Mouse (Mus musculus): ENCODE data around the gene Ttc8. TPM values are rescaled to one million over a fixed set of nuclear protein-coding genes. Genes with fewer than 3 reads are reported as not detected.

Gene Ttc8
- total and polyA plus RNA-seq, 3 experiments = 4.5 to 6.8 (median 4.9) TPM

DNA sequence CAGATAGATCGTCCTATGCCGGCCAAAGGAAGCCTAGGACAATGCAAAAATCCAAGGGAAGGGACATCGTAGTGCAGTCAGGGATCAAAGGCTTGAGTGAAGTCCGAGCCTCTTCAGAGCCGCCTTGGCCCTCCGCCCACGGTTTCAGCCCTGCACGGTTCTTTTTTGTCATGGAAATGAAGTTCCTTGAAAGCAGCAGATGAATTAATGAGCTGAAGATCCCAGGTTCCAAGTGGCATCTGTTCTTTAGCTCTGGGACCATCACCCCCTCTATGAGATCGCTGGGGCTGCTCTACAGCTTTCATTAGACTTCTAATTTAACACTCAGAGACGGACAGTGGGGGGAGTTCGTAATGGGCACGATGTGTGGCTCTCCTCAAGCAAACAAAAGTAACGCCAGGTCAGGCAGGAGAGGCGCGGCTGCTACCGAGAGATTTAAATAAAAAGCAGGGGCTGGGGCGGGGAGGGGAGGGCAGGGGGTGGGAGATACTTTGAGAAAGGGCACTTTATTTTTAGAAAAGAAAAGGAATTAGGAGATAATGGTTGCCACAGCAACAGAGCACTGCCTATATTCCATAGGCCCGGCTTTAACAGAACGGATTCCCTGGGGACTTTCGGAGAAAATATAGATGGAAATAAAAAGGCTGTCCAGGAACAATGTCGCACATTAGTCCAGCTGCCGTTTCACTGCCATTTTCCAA, 90.9 kb downstream of the Ttc8 start:
- no peak for TF ChIP-seq TBP (conservative IDR thresholded peaks at IDR 0.05; ENCODE audit: low read depth, low read length)
- TF ChIP-seq MAZ (IDR thresholded peaks at IDR 0.05; ENCODE audit: low read depth, low read length) = no peak
- no peak for TF ChIP-seq EP300 (IDR thresholded peaks at IDR 0.05; ENCODE audit: low read length)
- TF ChIP-seq JUN (IDR thresholded peaks at IDR 0.05; ENCODE audit: insufficient read depth, low read depth, low read length) = no peak
- TF ChIP-seq ZMIZ1 (IDR thresholded peaks at IDR 0.05; ENCODE audit: low read depth, low read length) = no peak
- TF ChIP-seq USF1 (IDR thresholded peaks at IDR 0.05; ENCODE audit: low read depth, low read length) = no peak
- TF ChIP-seq POLR2A (IDR thresholded peaks at IDR 0.05; ENCODE audit: low read depth, low read length) = no peak
- TF ChIP-seq ELF1 (IDR thresholded peaks at IDR 0.05; ENCODE audit: low read depth, low read length) = no peak
- no peak for TF ChIP-seq RAD21 (IDR thresholded peaks at IDR 0.05; ENCODE audit: low read depth, low read length)
- TF ChIP-seq MXI1 (IDR thresholded peaks at IDR 0.05; ENCODE audit: low read depth, low read length) = no peak
- TF ChIP-seq UBTF (IDR thresholded peaks at IDR 0.05; ENCODE audit: low read depth, low read length) = no peak
- TF ChIP-seq MEF2A (IDR thresholded peaks at IDR 0.05; ENCODE audit: borderline replicate concordance, low read depth, low read length) = no peak
- no peaks in the 10 kb centered on the region for H3K36me3 ChIP-seq (replicated peaks in 1 of 2; ENCODE audit: control insufficient read depth in 1 of 2, insufficient read depth in 1 of 2, low read length in 1 of 2)
- H3K27me3 ChIP-seq (replicated peaks) = peaks cover 7% of the 10 kb centered on the region
- no peak overlapping the region for H3K27ac ChIP-seq (ENCODE audit: insufficient read depth, low read depth)
- dilution Hi-C loops (cut with MboI; ENCODE audit: extremely low pct_ligation_motif_present, extremely low pct_unique_long_range_greater_than_20kb, low sequenced_read_pairs) (no loop called here), in situ Hi-C loops (cut with MboI; ENCODE audit: low pct_ligation_motif_present, low pct_unique_long_range_greater_than_20kb, low sequenced_read_pairs) (no loop called here)
- no peak overlapping the region for H3K4me3 ChIP-seq (replicated peaks in 1 of 3; ENCODE audit: low read depth in 2 of 3, low read length in 2 of 3, poor library complexity in 1 of 3)
- DNase-seq (ENCODE audit: extremely low read depth) = no peak
- H3K79me2 ChIP-seq (replicated peaks; ENCODE audit: control insufficient read depth, extremely low read depth, insufficient read depth, poor library complexity, severe bottlenecking) = no peaks in the 10 kb centered on the region
- peaks cover 5% of the 10 kb centered on the region for H3K9me3 ChIP-seq (replicated peaks; ENCODE audit: low read length)
- H3K4me2 ChIP-seq (ENCODE audit: insufficient read depth, low read depth, poor library complexity, severe bottlenecking) = no peak overlapping the region
- H3K9ac ChIP-seq (ENCODE audit: insufficient read depth, low read depth) = no peak overlapping the region
- no peaks in the 10 kb centered on the region for H3K4me1 ChIP-seq (ENCODE audit: control insufficient read depth in 1 of 2, insufficient read depth in 2 of 2)

DNA sequence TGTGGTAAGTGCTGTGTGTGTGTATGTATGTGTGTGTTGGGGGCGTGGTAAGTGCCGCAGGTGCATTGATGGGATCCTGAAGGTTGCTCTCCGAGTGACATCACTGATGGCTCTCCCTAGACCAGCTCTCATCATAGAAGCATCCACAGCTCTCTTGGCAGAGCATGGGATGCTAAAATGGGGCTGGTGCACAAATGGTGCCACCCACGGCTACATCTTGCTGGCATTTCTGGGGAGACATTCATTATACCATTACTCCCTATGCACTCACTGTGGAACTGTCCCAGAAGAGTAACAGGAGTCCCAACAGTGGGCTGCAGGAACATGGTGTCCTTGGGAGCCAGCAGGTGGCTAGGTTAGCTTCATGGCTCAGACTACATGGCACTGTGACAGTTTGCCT, 95.5 kb downstream of the Ttc8 start:
- Histone ChIP-seq H3K9me3 (replicated peaks; ENCODE audit: low read length) (peaks cover 5% of the 10 kb centered on the region), H3K27me3 (replicated peaks) (peaks cover 5% of the 10 kb centered on the region), H3K4me1 (ENCODE audit: control insufficient read depth in 1 of 2, insufficient read depth in 2 of 2) (no peaks in the 10 kb centered on the region), H3K4me3 (replicated peaks in 1 of 3; ENCODE audit: low read depth in 2 of 3, low read length in 2 of 3, poor library complexity in 1 of 3) (no peak overlapping the region), H3K4me2 (ENCODE audit: insufficient read depth, low read depth, poor library complexity, severe bottlenecking) (no peak overlapping the region), H3K27ac (ENCODE audit: insufficient read depth, low read depth) (no peak overlapping the region), H3K79me2 (replicated peaks; ENCODE audit: control insufficient read depth, extremely low read depth, insufficient read depth, poor library complexity, severe bottlenecking) (no peaks in the 10 kb centered on the region), H3K36me3 (replicated peaks in 1 of 2; ENCODE audit: control insufficient read depth in 1 of 2, insufficient read depth in 1 of 2, low read length in 1 of 2) (no peaks in the 10 kb centered on the region), H3K9ac (ENCODE audit: insufficient read depth, low read depth) (no peak overlapping the region)
- DNase-seq (ENCODE audit: extremely low read depth) = no peak
- TF ChIP-seq CHD1 (IDR thresholded peaks at IDR 0.05; ENCODE audit: low read depth, low read length) (no peak), JUND (conservative IDR thresholded peaks at IDR 0.05; ENCODE audit: low read depth, low read length) (no peak), IRF4 (IDR thresholded peaks at IDR 0.05; ENCODE audit: low read depth, low read length) (no peak), E2F4 (IDR thresholded peaks at IDR 0.05; ENCODE audit: insufficient replicate concordance, low read depth, low read length) (no peak), HCFC1 (IDR thresholded peaks at IDR 0.05; ENCODE audit: low read depth, low read length) (no peak), MEF2A (IDR thresholded peaks at IDR 0.05; ENCODE audit: borderline replicate concordance, low read depth, low read length) (no peak), USF1 (IDR thresholded peaks at IDR 0.05; ENCODE audit: low read depth, low read length) (no peak), SIN3A (IDR thresholded peaks at IDR 0.05; ENCODE audit: low read length) (no peak), MAX (IDR thresholded peaks at IDR 0.05; ENCODE audit: low read length) (no peak), POLR2AphosphoS2 (IDR thresholded peaks at IDR 0.05; ENCODE audit: low read depth, low read length) (no peak), KAT2A (IDR thresholded peaks at IDR 0.05; ENCODE audit: insufficient replicate concordance, low read length) (no peak), ZKSCAN1 (IDR thresholded peaks at IDR 0.05; ENCODE audit: borderline replicate concordance, low read depth, low read length) (no peak), ETS1 (conservative IDR thresholded peaks at IDR 0.05; ENCODE audit: low read depth, low read length) (no peak), GABPA (IDR thresholded peaks at IDR 0.05; ENCODE audit: insufficient replicate concordance, low read depth, low read length) (no peak), RAD21 (IDR thresholded peaks at IDR 0.05; ENCODE audit: low read depth, low read length) (no peak)
- in situ Hi-C loops (cut with MboI; ENCODE audit: low pct_ligation_motif_present, low pct_unique_long_range_greater_than_20kb, low sequenced_read_pairs) (no loop called here), dilution Hi-C loops (cut with MboI; ENCODE audit: extremely low pct_ligation_motif_present, extremely low pct_unique_long_range_greater_than_20kb, low sequenced_read_pairs) (no loop called here)

Data from CH12.LX (cell line).